Mouse (Mus musculus): ENCODE measurements around the gene Scrn2. TPM values are rescaled to one million over a fixed set of nuclear protein-coding genes. Genes with fewer than 3 reads are reported as not detected.

Scrn2 gene
- total and polyA plus RNA-seq, 3 experiments, result 12.6 to 13.0 (median 12.6) TPM

GRCm38 (mm10) chr11:96984903-96985302, 44.8 kb upstream of the Scrn2 start:
- TF ChIP-seq CTCF (IDR thresholded peaks at IDR 0.05), result no peak
- TF ChIP-seq POLR2A (IDR thresholded peaks at IDR 0.05; ENCODE audit: insufficient read depth, low read depth, low read length), result no peak
- TF ChIP-seq EP300 (IDR thresholded peaks at IDR 0.05; ENCODE audit: insufficient read depth, low read depth, low read length), result no peak
- H3K4me1 ChIP-seq (ENCODE audit: control insufficient read depth, insufficient read depth, low read length), result peaks cover 3% of the 10 kb centered on the region
- no peak overlapping the region for H3K9ac ChIP-seq (ENCODE audit: low read depth, low read length)
- 36% methylated on average over 4 of the region's 4 CpGs for WGBS
- H3K4me3 ChIP-seq, result no peak overlapping the region
- intact Hi-C loops (cut with DNase I), result loop anchor here (5.0 kb wide), 1 partner anchor 68 kb away; the partner anchor contains the start of gene Cdk5rap3
- no peaks in the 10 kb centered on the region for H3K36me3 ChIP-seq (ENCODE audit: control insufficient read depth, insufficient read depth, low read length)
- no peaks in the 10 kb centered on the region; the same call in 1 of the 2 replicates for H3K27me3 ChIP-seq (ENCODE audit: control insufficient read depth, insufficient read depth, low read length)
- no peak for DNase-seq
- H3K79me2 ChIP-seq (replicated peaks; ENCODE audit: control insufficient read depth, insufficient read depth, low read length), result no peaks in the 10 kb centered on the region
- no peak overlapping the region for H3K27ac ChIP-seq

GRCm38 (mm10) chr11:96986463-96986862, 43.3 kb upstream of the Scrn2 start:
- TF ChIP-seq POLR2A (IDR thresholded peaks at IDR 0.05; ENCODE audit: insufficient read depth, low read depth, low read length), result no peak
- no peak for TF ChIP-seq CTCF (IDR thresholded peaks at IDR 0.05)
- TF ChIP-seq EP300 (IDR thresholded peaks at IDR 0.05; ENCODE audit: insufficient read depth, low read depth, low read length), result no peak
- intact Hi-C loops (cut with DNase I), result no loop called here
- no peak overlapping the region for H3K4me3 ChIP-seq
- H3K36me3 ChIP-seq (ENCODE audit: control insufficient read depth, insufficient read depth, low read length), result no peaks in the 10 kb centered on the region
- DNase-seq, result no peak
- peaks cover 3% of the 10 kb centered on the region for H3K4me1 ChIP-seq (ENCODE audit: control insufficient read depth, insufficient read depth, low read length)
- no peaks in the 10 kb centered on the region; the same call in 1 of the 2 replicates for H3K27me3 ChIP-seq (ENCODE audit: control insufficient read depth, insufficient read depth, low read length)
- H3K79me2 ChIP-seq (replicated peaks; ENCODE audit: control insufficient read depth, insufficient read depth, low read length), result no peaks in the 10 kb centered on the region
- no peak overlapping the region for H3K27ac ChIP-seq
- no peak overlapping the region for H3K9ac ChIP-seq (ENCODE audit: low read depth, low read length)
- WGBS, result 60% methylated on average over 3 of the region's 3 CpGs

- no peak for TF ChIP-seq EP300 (IDR thresholded peaks at IDR 0.05; ENCODE audit: insufficient read depth, low read depth, low read length)
- TF ChIP-seq CTCF (IDR thresholded peaks at IDR 0.05), result no peak
- no peak for TF ChIP-seq POLR2A (IDR thresholded peaks at IDR 0.05; ENCODE audit: insufficient read depth, low read depth, low read length)
- Histone ChIP-seq H3K27me3 (ENCODE audit: control insufficient read depth, insufficient read depth, low read length) (no peaks in the 10 kb centered on the region; the same call in 1 of the 2 replicates), H3K9ac (ENCODE audit: low read depth, low read length) (no peak overlapping the region), H3K79me2 (replicated peaks; ENCODE audit: control insufficient read depth, insufficient read depth, low read length) (no peaks in the 10 kb centered on the region), H3K36me3 (ENCODE audit: control insufficient read depth, insufficient read depth, low read length) (no peaks in the 10 kb centered on the region), H3K4me1 (ENCODE audit: control insufficient read depth, insufficient read depth, low read length) (peaks cover 1% of the 10 kb centered on the region; the same call in 1 of the 2 replicates), H3K27ac (no peak overlapping the region), H3K4me3 (no peak overlapping the region)
- intact Hi-C loops (cut with DNase I), result no loop called here
- 9% methylated on average over 31 of the region's 31 CpGs for WGBS
- no peak for DNase-seq
These were observed 41.7 kb upstream of the Scrn2 start for GRCm38 (mm10) chr11:96987873-96988655.

GRCm38 (mm10) chr11:96991501-96991900, 38.2 kb upstream of the Scrn2 start:
- H3K4me3 ChIP-seq, result no peak overlapping the region
- H3K4me1 ChIP-seq (ENCODE audit: control insufficient read depth, insufficient read depth, low read length), result peaks cover 1% of the 10 kb centered on the region; the same call in 1 of the 2 replicates
- no peaks in the 10 kb centered on the region for H3K36me3 ChIP-seq (ENCODE audit: control insufficient read depth, insufficient read depth, low read length)
- H3K27ac ChIP-seq, result no peak overlapping the region
- intact Hi-C loops (cut with DNase I), result no loop called here
- DNase-seq, result no peak
- TF ChIP-seq EP300 (IDR thresholded peaks at IDR 0.05; ENCODE audit: insufficient read depth, low read depth, low read length) (no peak), POLR2A (IDR thresholded peaks at IDR 0.05; ENCODE audit: insufficient read depth, low read depth, low read length) (no peak)
- no peaks in the 10 kb centered on the region; the same call in 1 of the 2 replicates for H3K27me3 ChIP-seq (ENCODE audit: control insufficient read depth, insufficient read depth, low read length)
- no peaks in the 10 kb centered on the region for H3K79me2 ChIP-seq (replicated peaks; ENCODE audit: control insufficient read depth, insufficient read depth, low read length)
- no peak overlapping the region for H3K9ac ChIP-seq (ENCODE audit: low read depth, low read length)
- 80% methylated on average over 5 of the region's 5 CpGs for WGBS

GRCm38 (mm10) chr11:96992722-96993311, 36.9 kb upstream of the Scrn2 start:
- Histone ChIP-seq H3K79me2 (replicated peaks; ENCODE audit: control insufficient read depth, insufficient read depth, low read length) (no peaks in the 10 kb centered on the region), H3K4me1 (ENCODE audit: control insufficient read depth, insufficient read depth, low read length) (no peaks in the 10 kb centered on the region), H3K36me3 (ENCODE audit: control insufficient read depth, insufficient read depth, low read length) (no peaks in the 10 kb centered on the region), H3K27me3 (ENCODE audit: control insufficient read depth, insufficient read depth, low read length) (peaks cover 4% of the 10 kb centered on the region), H3K9ac (ENCODE audit: low read depth, low read length) (no peak overlapping the region), H3K4me3 (no peak overlapping the region), H3K27ac (no peak overlapping the region)
- 45% methylated on average over 8 of the region's 8 CpGs for WGBS
- intact Hi-C loops (cut with DNase I), result no loop called here
- no peak for TF ChIP-seq EP300 (IDR thresholded peaks at IDR 0.05; ENCODE audit: insufficient read depth, low read depth, low read length)
- no peak for TF ChIP-seq POLR2A (IDR thresholded peaks at IDR 0.05; ENCODE audit: insufficient read depth, low read depth, low read length)
- TF ChIP-seq CTCF (IDR thresholded peaks at IDR 0.05), result no peak
- no peak for DNase-seq

GRCm38 (mm10) chr11:96995031-96995430, 34.7 kb upstream of the Scrn2 start:
- H3K27ac ChIP-seq, result no peak overlapping the region
- intact Hi-C loops (cut with DNase I), result no loop called here
- no peaks in the 10 kb centered on the region for H3K36me3 ChIP-seq (ENCODE audit: control insufficient read depth, insufficient read depth, low read length)
- H3K9ac ChIP-seq (ENCODE audit: low read depth, low read length), result no peak overlapping the region
- peaks cover 4% of the 10 kb centered on the region for H3K27me3 ChIP-seq (ENCODE audit: control insufficient read depth, insufficient read depth, low read length)
- 49% methylated on average over 5 of the region's 5 CpGs for WGBS
- TF ChIP-seq POLR2A (IDR thresholded peaks at IDR 0.05; ENCODE audit: insufficient read depth, low read depth, low read length) (no peak), CTCF (IDR thresholded peaks at IDR 0.05) (no peak), EP300 (IDR thresholded peaks at IDR 0.05; ENCODE audit: insufficient read depth, low read depth, low read length) (no peak)
- DNase-seq, result no peak
- H3K4me1 ChIP-seq (ENCODE audit: control insufficient read depth, insufficient read depth, low read length), result no peaks in the 10 kb centered on the region
- H3K4me3 ChIP-seq, result no peak overlapping the region
- H3K79me2 ChIP-seq (replicated peaks; ENCODE audit: control insufficient read depth, insufficient read depth, low read length), result no peaks in the 10 kb centered on the region

All from heart, adult 2 months (tissue).